Mouse (Mus musculus) MEL (cell line): ENCODE data around the gene Cacng4. TPM values are rescaled to one million over a fixed set of nuclear protein-coding genes. Genes with fewer than 3 reads are reported as not detected.

Experiments used
- DNase-seq: peaks from one replicate; pipeline ENCODE4 v3.0.0; 2011; ENCODE audit warnings: low read depth, low spot score
- H3K27ac ChIP-seq: 2 replicates; pipeline ENCODE4 v1.5.1; 2012; ENCODE audit warnings: low read depth, mild to moderate bottlenecking, control low read depth, low read length, moderate library complexity; ENCODE audit not compliant: control insufficient read depth
- H3K27me3 ChIP-seq, 2 experiments: fragments of 150-350 bp in 1 of 2; sonication (generic) in 1 of 2; 2 replicates each; pipeline ENCODE4 v1.6.1; 2012; ENCODE audit warnings: low read length in 2 of 2, mild to moderate bottlenecking in 2 of 2, improper control_type of control experiment in 1 of 2, moderate library complexity in 1 of 2; ENCODE audit not compliant: insufficient read depth in 2 of 2, control insufficient read depth in 1 of 2
- H3K36me3 ChIP-seq, 2 experiments: 2 replicates each; pipeline ENCODE4 v1.6.1; 2012 to 2014; ENCODE audit warnings: low read length in 2 of 2, improper control_type of control experiment in 1 of 2, inconsistent platforms in 1 of 2, mild to moderate bottlenecking in 1 of 2; ENCODE audit not compliant: insufficient read depth in 2 of 2, control insufficient read depth in 1 of 2
- H3K4me1 ChIP-seq, 2 experiments: fragments of 150-350 bp in 1 of 2; sonication (generic) in 1 of 2; 2 replicates each; pipeline ENCODE4 v1.6.1; 2012; ENCODE audit warnings: low read length in 2 of 2, improper control_type of control experiment in 1 of 2, mild to moderate bottlenecking in 1 of 2; ENCODE audit not compliant: insufficient read depth in 2 of 2, control insufficient read depth in 1 of 2
- H3K4me3 ChIP-seq, 2 experiments: fragments of 150-350 bp in 1 of 2; sonication (generic) in 1 of 2; 2 replicates each; pipeline ENCODE4 v1.5.1; 2012; ENCODE audit warnings: low read depth in 2 of 2, low read length in 2 of 2, mild to moderate bottlenecking in 2 of 2, moderate library complexity in 2 of 2, control low read depth in 1 of 2, improper control_type of control experiment in 1 of 2; ENCODE audit not compliant: control insufficient read depth in 1 of 2, insufficient read depth in 1 of 2
- H3K79me2 ChIP-seq: 2 replicates; pipeline ENCODE4 v1.6.1; 2012; ENCODE audit warnings: mild to moderate bottlenecking, low read length, moderate library complexity; ENCODE audit not compliant: control insufficient read depth, poor library complexity, insufficient read depth
- H3K9ac ChIP-seq: 2 replicates; pipeline ENCODE4 v1.6.1; 2012; ENCODE audit warnings: low read depth, mild to moderate bottlenecking, control low read depth, low read length, moderate library complexity; ENCODE audit not compliant: control insufficient read depth, poor library complexity, severe bottlenecking
- H3K9me3 ChIP-seq: fragments of 150-350 bp; sonication (generic); replicated peaks from 2 replicates; pipeline ENCODE4 v1.6.1; 2012; ENCODE audit warnings: mild to moderate bottlenecking, low read length, improper control_type of control experiment, moderate library complexity; ENCODE audit not compliant: insufficient read depth
- BHLHE40 ChIP-seq: IDR thresholded peaks from 2 replicates; pipeline ENCODE4 v1.6.1; 2012; ENCODE audit warnings: low read depth, mild to moderate bottlenecking, inconsistent platforms, low read length, improper control_type of control experiment, borderline replicate concordance
- CHD1 ChIP-seq: IDR thresholded peaks from 2 replicates; pipeline ENCODE4 v1.6.1; 2012; ENCODE audit warnings: low read depth, mild to moderate bottlenecking, inconsistent platforms, low read length, improper control_type of control experiment
- CTCF ChIP-seq, 3 experiments: IDR thresholded peaks in 2 of 3; conservative IDR thresholded peaks in 1 of 3; 2 replicates each; pipeline ENCODE4 v1.5.1; 2011 to 2012; ENCODE audit warnings: low read length in 3 of 3, low read depth in 2 of 3, mild to moderate bottlenecking in 2 of 3, improper control_type of control experiment in 1 of 3, inconsistent platforms in 1 of 3, mixed read lengths in 1 of 3, moderate library complexity in 1 of 3; ENCODE audit not compliant: control insufficient read depth in 1 of 3, insufficient read depth in 1 of 3, poor library complexity in 1 of 3, severe bottlenecking in 1 of 3
- E2F4 ChIP-seq: IDR thresholded peaks from 2 replicates; pipeline ENCODE4 v1.6.1; 2011; ENCODE audit warnings: low read depth, low read length, improper control_type of control experiment, borderline replicate concordance
- ELF1 ChIP-seq: IDR thresholded peaks from 2 replicates; pipeline ENCODE4 v1.6.1; 2014; ENCODE audit warnings: low read depth, mild to moderate bottlenecking, inconsistent platforms, low read length, improper control_type of control experiment, moderate library complexity
- ETS1 ChIP-seq: IDR thresholded peaks from 2 replicates; pipeline ENCODE4 v1.6.1; 2012; ENCODE audit warnings: low read depth, mild to moderate bottlenecking, inconsistent platforms, low read length, improper control_type of control experiment, moderate library complexity
- GABPA ChIP-seq: IDR thresholded peaks from 2 replicates; pipeline ENCODE4 v1.6.1; 2012; ENCODE audit warnings: low read depth, mild to moderate bottlenecking, inconsistent platforms, low read length, improper control_type of control experiment, moderate library complexity
- GATA1 ChIP-seq: IDR thresholded peaks from 2 replicates; pipeline ENCODE4 v1.6.1; 2011; ENCODE audit warnings: low read depth, low read length, improper control_type of control experiment
- HCFC1 ChIP-seq: IDR thresholded peaks from 2 replicates; pipeline ENCODE4 v1.6.1; 2012; ENCODE audit warnings: low read depth, mild to moderate bottlenecking, inconsistent platforms, low read length, improper control_type of control experiment, moderate library complexity
- JUND ChIP-seq: IDR thresholded peaks from 2 replicates; pipeline ENCODE4 v1.6.1; 2011; ENCODE audit warnings: low read depth, mild to moderate bottlenecking, improper control_type of control experiment, low read length
- MAX ChIP-seq: IDR thresholded peaks from 2 replicates; pipeline ENCODE4 v1.6.1; 2011; ENCODE audit warnings: low read length, improper control_type of control experiment
- MAZ ChIP-seq: IDR thresholded peaks from 2 replicates; pipeline ENCODE4 v1.6.1; 2012; ENCODE audit warnings: low read depth, mild to moderate bottlenecking, inconsistent platforms, low read length, improper control_type of control experiment
- MXI1 ChIP-seq: IDR thresholded peaks from 2 replicates; pipeline ENCODE4 v1.6.1; 2011; ENCODE audit warnings: mild to moderate bottlenecking, low read depth, low read length, improper control_type of control experiment
- MYB ChIP-seq: IDR thresholded peaks from 2 replicates; pipeline ENCODE4 v1.6.1; 2011; ENCODE audit warnings: mild to moderate bottlenecking, low read depth, low read length, improper control_type of control experiment
- NELFE ChIP-seq: IDR thresholded peaks from 2 replicates; pipeline ENCODE4 v1.6.1; 2011; ENCODE audit warnings: low read depth, low read length, improper control_type of control experiment
- POLR2A ChIP-seq, 2 experiments: IDR thresholded peaks; 2 replicates each; pipeline ENCODE4 v1.6.1; 2011 to 2012; ENCODE audit warnings: low read length in 2 of 2, mild to moderate bottlenecking in 2 of 2, control low read depth in 1 of 2, improper control_type of control experiment in 1 of 2, low read depth in 1 of 2, moderate library complexity in 1 of 2; ENCODE audit not compliant: control insufficient read depth in 1 of 2, insufficient read depth in 1 of 2, poor library complexity in 1 of 2
- POLR2AphosphoS2 ChIP-seq: IDR thresholded peaks from 2 replicates; pipeline ENCODE4 v1.6.1; 2011; ENCODE audit warnings: low read length, improper control_type of control experiment
- POLR2AphosphoS5 ChIP-seq: IDR thresholded peaks from 2 replicates; pipeline ENCODE4 v1.6.1; 2012; ENCODE audit warnings: low read depth, borderline replicate concordance, mild to moderate bottlenecking, inconsistent platforms, low read length, moderate library complexity, mixed read lengths
- RCOR1 ChIP-seq: IDR thresholded peaks from 2 replicates; pipeline ENCODE4 v1.6.1; 2012; ENCODE audit warnings: low read depth, mild to moderate bottlenecking, inconsistent platforms, low read length, improper control_type of control experiment
- SMC3 ChIP-seq: IDR thresholded peaks from 2 replicates; pipeline ENCODE4 v1.6.1; 2011; ENCODE audit warnings: low read depth, low read length, improper control_type of control experiment
- TBP ChIP-seq: IDR thresholded peaks from 2 replicates; pipeline ENCODE4 v1.8.0; 2011; ENCODE audit warnings: low read depth, low read length, improper control_type of control experiment
- USF1 ChIP-seq: IDR thresholded peaks from 2 replicates; pipeline ENCODE4 v1.6.1; 2014; ENCODE audit warnings: low read depth, mild to moderate bottlenecking, inconsistent platforms, low read length, improper control_type of control experiment, moderate library complexity
- USF2 ChIP-seq, 2 experiments: IDR thresholded peaks; 2 replicates each; pipeline ENCODE4 v1.6.1; 2011 to 2012; ENCODE audit warnings: improper control_type of control experiment in 2 of 2, low read length in 2 of 2, borderline replicate concordance in 1 of 2, inconsistent platforms in 1 of 2, low read depth in 1 of 2, mild to moderate bottlenecking in 1 of 2; ENCODE audit not compliant: insufficient read depth in 1 of 2
- ZC3H11A ChIP-seq: IDR thresholded peaks from 2 replicates; pipeline ENCODE4 v1.6.1; 2012; ENCODE audit warnings: low read depth, mild to moderate bottlenecking, inconsistent platforms, low read length, improper control_type of control experiment
- ZKSCAN1 ChIP-seq: IDR thresholded peaks from 2 replicates; pipeline ENCODE4 v1.6.1; 2012; ENCODE audit warnings: low read depth, mild to moderate bottlenecking, inconsistent platforms, low read length, improper control_type of control experiment, moderate library complexity
- ZNF384 ChIP-seq: IDR thresholded peaks from 2 replicates; pipeline ENCODE4 v1.6.1; 2012; ENCODE audit warnings: low read depth, mild to moderate bottlenecking, inconsistent platforms, low read length, improper control_type of control experiment
- polyA plus RNA-seq, 2 experiments: library from polyadenylated mRNA; stranded (reverse) in 1 of 2; unstranded in 1 of 2; fragments of >175 nt in 1 of 2; fragments of >200 nt in 1 of 2; gene quantifications; 2 replicates each; pipeline versions ENCODE4 v1.2.1 to v1.2.4; 2012; ENCODE audit warnings: low replicate concordance in 2 of 2, low read depth in 1 of 2; ENCODE audit not compliant: insufficient read length in 2 of 2, insufficient read depth in 1 of 2, missing spikeins in 1 of 2
- total RNA-seq: library from RNA; depleted of rRNA; stranded (reverse); fragments of 300-350 nt; gene quantifications from 2 replicates; pipeline ENCODE4 v1.2.3, GENCODE M21; 2012

The Cacng4 gene
- total and polyA plus RNA-seq, 3 experiments, result not detected

GRCm38 (mm10) chr11:107683544-107684465 lies 110.6 kb downstream of the Cacng4 start:
- Histone ChIP-seq H3K4me1 (peaks cover 13 to 15% of the 10 kb centered on the region in 2 experiments), H3K9me3 (no peaks in the 10 kb centered on the region), H3K27me3 (no peaks in the 10 kb centered on the region), H3K4me3 (no peak overlapping the region), H3K79me2 (no peaks in the 10 kb centered on the region), H3K36me3 (peaks cover 0 to 18% of the 10 kb centered on the region in 2 experiments), H3K9ac (no peak overlapping the region), H3K27ac (no peak overlapping the region)
- DNase-seq, result no peak
- TF ChIP-seq POLR2AphosphoS2, result no peak
- no peak for TF ChIP-seq MXI1
- TF ChIP-seq POLR2A (IDR thresholded peaks at IDR 0.05; ENCODE audit: control insufficient read depth in 1 of 2, insufficient read depth in 1 of 2, low read depth in 1 of 2, low read length in 2 of 2, poor library complexity in 1 of 2), result no peak
- TF ChIP-seq USF1, result no peak
- TF ChIP-seq ZKSCAN1, result no peak
- no peak for TF ChIP-seq RCOR1
- no peak for TF ChIP-seq NELFE
- no peak for TF ChIP-seq E2F4
- TF ChIP-seq ZC3H11A, result no peak
- no peak for TF ChIP-seq CHD1
- no peak for TF ChIP-seq ZNF384
- TF ChIP-seq BHLHE40, result no peak
- no peak for TF ChIP-seq GABPA
- no peak for TF ChIP-seq TBP
- TF ChIP-seq MAZ, result no peak

GRCm38 (mm10) chr11:107682694-107683355 lies 111.5 kb downstream of the Cacng4 start:
- Histone ChIP-seq H3K36me3 (peaks cover 0 to 18% of the 10 kb centered on the region in 2 experiments), H3K4me1 (peaks cover 13 to 15% of the 10 kb centered on the region in 2 experiments), H3K9ac (no peak overlapping the region), H3K27ac (peak overlapping the region; percentile 31; the same call in 1 of the 2 replicates), H3K79me2 (no peaks in the 10 kb centered on the region), H3K9me3 (no peaks in the 10 kb centered on the region), H3K4me3 (no peak overlapping the region), H3K27me3 (no peaks in the 10 kb centered on the region)
- peak; percentile 75 for DNase-seq
- no peak for TF ChIP-seq POLR2A (IDR thresholded peaks at IDR 0.05; ENCODE audit: control insufficient read depth in 1 of 2, insufficient read depth in 1 of 2, low read depth in 1 of 2, low read length in 2 of 2, poor library complexity in 1 of 2)
- no peak for TF ChIP-seq TBP
- no peak for TF ChIP-seq USF2 (IDR thresholded peaks at IDR 0.05; ENCODE audit: borderline replicate concordance in 1 of 2, insufficient read depth in 1 of 2, low read depth in 1 of 2, low read length in 2 of 2)
- TF ChIP-seq MYB, result 0 out of 2 replicates have a peak, but pooled peaks have one; percentile 48
- no peak for TF ChIP-seq ELF1
- no peak for TF ChIP-seq ZC3H11A
- peak; percentile 84 for TF ChIP-seq GATA1
- TF ChIP-seq MAZ, result peak; percentile 62
- TF ChIP-seq MXI1, result no peak
- TF ChIP-seq MAX, result no peak
- peak; percentile 71; the same call in 1 of the 2 replicates for TF ChIP-seq ETS1
- no peak for TF ChIP-seq ZNF384
- no peak for TF ChIP-seq POLR2AphosphoS5
- TF ChIP-seq USF1, result peak; percentile 47; the same call in 1 of the 2 replicates
- TF ChIP-seq NELFE, result no peak
- TF ChIP-seq JUND, result no peak
- 0 out of 2 replicates have a peak, but pooled peaks have one; percentile 28 for TF ChIP-seq HCFC1
- no peak for TF ChIP-seq POLR2AphosphoS2
- TF ChIP-seq SMC3, result no peak
- no peak for TF ChIP-seq CTCF (IDR thresholded peaks at IDR 0.05 in 2 of 3, conservative IDR thresholded peaks at IDR 0.05 in 1 of 3; ENCODE audit: control insufficient read depth in 1 of 3, insufficient read depth in 1 of 3, low read depth in 2 of 3, low read length in 3 of 3, poor library complexity in 1 of 3, severe bottlenecking in 1 of 3)
- TF ChIP-seq ZKSCAN1, result no peak
- no peak for TF ChIP-seq CHD1
